Mouse (Mus musculus) forebrain, embryonic 10.5 days (tissue): ENCODE measurements around the gene Cog3. TPM values are rescaled to one million over a fixed set of nuclear protein-coding genes. Genes with fewer than 3 reads are reported as not detected.

Source experiments
- polyA plus RNA-seq: library from polyadenylated mRNA; unstranded; fragments of >200 nt; fragmentation: Nextera tagmentation; extraction: Ambion mirVana; gene quantifications from 2 replicates; pipeline ENCODE4 v1.2.1, GENCODE M21; 2016

The Cog3 gene
- polyA plus RNA-seq, 1 experiment from 2014 or later: 18.6 TPM

Other genes with a start within 250 kb of the Cog3 start
- gene Spert, start 161.4 kb downstream of the Cog3 start, polyA plus RNA-seq: not detected in 2 replicates
- not detected in 2 replicates for gene Erich6b, start 112.3 kb downstream of the Cog3 start, polyA plus RNA-seq
- gene Slc25a30, start 32.5 kb upstream of the Cog3 start, polyA plus RNA-seq: 6.9 and 7.9 TPM in 2 replicates
- 885 and 915 TPM in 2 replicates for gene Tpt1, start 90.6 kb upstream of the Cog3 start, polyA plus RNA-seq
- gene Kctd4, start 200.5 kb upstream of the Cog3 start, polyA plus RNA-seq: 0.52 and 0.88 TPM in 2 replicates